Mouse (Mus musculus) splenic B cell, adult 2 months (primary cell): Measurements from ENCODE around the gene Cts7.

Experiments used
- DNase-seq: peaks from one replicate; pipeline ENCODE4 v3.0.0-alpha.2; 2011; ENCODE audit warnings: low read depth, low spot score
- H3K27me3 ChIP-seq: 2 replicates; pipeline ENCODE4 v1.6.1; 2012; ENCODE audit warnings: mild to moderate bottlenecking, low read length, moderate library complexity, mixed read lengths; ENCODE audit not compliant: control insufficient read depth, poor library complexity, insufficient read depth, severe bottlenecking
- H3K36me3 ChIP-seq: 2 replicates; pipeline ENCODE4 v1.6.1; 2012; ENCODE audit warnings: mild to moderate bottlenecking, low read length, moderate library complexity, mixed read lengths; ENCODE audit not compliant: control insufficient read depth, poor library complexity, insufficient read depth, severe bottlenecking

The Cts7 gene

GRCm38 (mm10) chr13:61358097-61358496, at the start of gene Cts7:
Gene Cts7, minus strand, starts transcription at chr13:61358197.
- Histone ChIP-seq H3K36me3 (no peaks in the 10 kb centered on the region), H3K27me3 (no peaks in the 10 kb centered on the region)
- no peak for DNase-seq
